Mouse (Mus musculus): ENCODE data around the gene Nr2c1. TPM values are rescaled to one million over a fixed set of nuclear protein-coding genes. Genes with fewer than 3 reads are reported as not detected.

Nr2c1 gene
- total and polyA plus RNA-seq, 2 experiments from 2014 or later = 3.9 to 4.9 TPM

DNA sequence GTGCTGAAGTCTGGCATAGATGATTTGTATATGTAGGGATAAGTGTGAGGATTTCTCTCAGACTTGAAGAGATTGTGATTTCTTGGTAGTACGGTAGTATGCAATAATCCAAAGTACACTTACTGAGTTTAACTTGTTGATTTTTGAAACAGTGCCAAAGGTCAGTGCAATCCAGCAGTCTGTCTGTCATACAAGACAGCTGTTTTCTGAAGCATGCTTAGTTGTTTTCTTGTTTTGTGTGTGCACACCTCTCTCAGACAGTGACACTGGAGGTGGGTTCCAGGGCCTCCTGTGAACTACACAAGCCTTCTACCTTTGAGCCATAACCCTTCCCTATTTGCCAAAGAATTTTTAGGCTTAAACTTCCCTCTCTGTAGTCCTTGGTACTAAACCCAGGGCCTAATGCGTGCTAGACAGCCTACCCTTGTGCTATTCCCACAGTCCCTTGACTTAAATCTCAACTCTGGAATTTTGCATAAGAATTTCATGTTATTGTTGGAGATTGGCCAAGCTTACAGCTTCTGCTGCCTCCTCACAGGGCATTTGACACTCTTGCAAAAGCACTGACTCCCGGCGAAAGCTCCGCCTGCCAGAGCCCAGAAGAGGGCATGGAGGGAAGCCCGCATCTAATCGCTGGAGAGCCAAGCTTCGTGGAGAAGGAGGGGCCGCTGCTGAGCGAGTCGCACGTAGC, 23.8 kb downstream of the Nr2c1 start:
- WGBS = 24% methylated on average over 12 of the region's 12 CpGs
- Histone ChIP-seq H3K4me3 (ENCODE audit: low read depth, low read length) (no peak overlapping the region), H3K9me3 (ENCODE audit: low read length) (no peaks in the 10 kb centered on the region), H3K9ac (replicated peaks; ENCODE audit: low read length, poor library complexity, severe bottlenecking) (no peak overlapping the region), H3K27ac (ENCODE audit: low read depth, low read length) (no peak overlapping the region), H3K27me3 (ENCODE audit: insufficient read depth, low read length) (no peaks in the 10 kb centered on the region), H3K36me3 (ENCODE audit: insufficient read depth, low read length) (peaks cover 23% of the 10 kb centered on the region), H3K4me1 (ENCODE audit: insufficient read depth, low read length) (no peaks in the 10 kb centered on the region), H3K4me2 (ENCODE audit: low read depth, low read length, poor library complexity, severe bottlenecking) (no peak overlapping the region)
- ATAC-seq (ENCODE audit: low FRiP score) (no peak), DNase-seq (ENCODE audit: low spot score) (peak; percentile 34)
- no peak for TF ChIP-seq CTCF (IDR thresholded peaks at IDR 0.05)

DNA sequence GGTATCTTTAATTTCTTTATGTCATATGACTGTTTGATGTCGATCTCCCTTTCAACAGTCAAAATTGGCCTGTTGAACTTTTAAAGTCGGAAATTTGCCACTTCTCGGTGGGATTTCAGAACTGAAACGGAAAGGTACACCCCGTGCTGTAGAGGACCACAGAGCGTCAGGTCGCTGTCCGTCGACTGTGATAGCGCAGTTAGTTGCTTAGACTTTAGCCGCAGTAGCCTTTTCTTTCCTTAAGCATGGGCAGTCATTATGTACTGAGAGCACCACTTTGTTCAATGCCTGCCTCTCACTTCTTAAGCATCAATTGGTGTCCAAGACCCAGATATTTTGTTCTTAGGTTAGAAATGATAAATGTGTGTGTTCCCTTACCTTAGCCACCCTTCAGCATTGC, 24.3 kb downstream of the Nr2c1 start:
- no peaks in the 10 kb centered on the region for H3K9me3 ChIP-seq (ENCODE audit: low read length)
- 32% methylated on average over 11 of the region's 11 CpGs for WGBS
- H3K9ac ChIP-seq (replicated peaks; ENCODE audit: low read length, poor library complexity, severe bottlenecking) = no peak overlapping the region
- H3K4me1 ChIP-seq (ENCODE audit: insufficient read depth, low read length) = no peaks in the 10 kb centered on the region
- H3K36me3 ChIP-seq (ENCODE audit: insufficient read depth, low read length) = peaks cover 23% of the 10 kb centered on the region
- H3K27me3 ChIP-seq (ENCODE audit: insufficient read depth, low read length) = no peaks in the 10 kb centered on the region
- ATAC-seq (ENCODE audit: low FRiP score) = no peak
- no peak overlapping the region for H3K4me3 ChIP-seq (ENCODE audit: low read depth, low read length)
- DNase-seq (ENCODE audit: low spot score) = no peak
- H3K27ac ChIP-seq (ENCODE audit: low read depth, low read length) = no peak overlapping the region
- H3K4me2 ChIP-seq (ENCODE audit: low read depth, low read length, poor library complexity, severe bottlenecking) = no peak overlapping the region
- no peak for TF ChIP-seq CTCF (IDR thresholded peaks at IDR 0.05)

DNA sequence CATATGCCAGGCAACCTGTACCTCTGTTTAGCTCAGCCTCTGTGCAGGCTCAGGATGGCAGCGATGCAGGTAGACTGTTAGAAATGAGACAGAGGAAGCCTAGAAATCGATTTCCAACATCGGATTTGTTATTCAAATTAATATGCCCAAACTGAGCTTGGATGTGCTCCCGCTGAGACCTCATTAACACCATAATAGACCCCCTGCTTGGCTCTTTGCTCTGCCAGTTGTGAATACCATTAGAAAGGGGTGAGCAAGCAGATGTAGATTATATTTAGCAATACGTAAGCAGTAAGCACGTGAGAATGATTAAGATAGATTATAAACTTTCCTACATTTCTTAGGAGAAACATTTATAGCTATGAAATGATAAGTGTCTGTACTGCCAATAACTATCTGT, 24.9 kb downstream of the Nr2c1 start:
- Histone ChIP-seq H3K4me1 (ENCODE audit: insufficient read depth, low read length) (no peaks in the 10 kb centered on the region), H3K27me3 (ENCODE audit: insufficient read depth, low read length) (no peaks in the 10 kb centered on the region), H3K9ac (replicated peaks; ENCODE audit: low read length, poor library complexity, severe bottlenecking) (no peak overlapping the region), H3K4me3 (ENCODE audit: low read depth, low read length) (no peak overlapping the region), H3K36me3 (ENCODE audit: insufficient read depth, low read length) (peaks cover 19% of the 10 kb centered on the region), H3K9me3 (ENCODE audit: low read length) (no peaks in the 10 kb centered on the region), H3K27ac (ENCODE audit: low read depth, low read length) (no peak overlapping the region), H3K4me2 (ENCODE audit: low read depth, low read length, poor library complexity, severe bottlenecking) (no peak overlapping the region)
- no peak for ATAC-seq (ENCODE audit: low FRiP score)
- no peak for TF ChIP-seq CTCF (IDR thresholded peaks at IDR 0.05)
- WGBS = 22% methylated on average over 6 of the region's 6 CpGs
- peak; percentile 14 for DNase-seq (ENCODE audit: low spot score)

DNA sequence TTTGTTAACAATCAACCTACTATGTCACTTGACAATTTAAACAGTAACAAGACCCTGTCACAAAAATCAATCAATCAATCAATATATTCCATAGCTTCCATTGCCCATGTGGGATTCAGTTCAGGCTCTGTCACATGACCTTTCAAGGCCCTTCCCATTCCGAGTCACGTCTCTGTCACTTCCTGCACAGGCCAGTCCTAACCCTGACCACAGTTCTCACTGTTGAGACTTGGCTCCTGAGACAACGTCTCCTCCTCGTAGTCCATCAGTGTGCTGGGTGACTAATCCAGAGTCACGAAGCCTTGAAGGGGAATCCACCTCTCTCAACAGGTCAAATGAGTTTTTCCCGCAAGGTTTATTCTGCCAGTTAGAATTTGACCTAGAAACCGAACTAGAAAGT, 26.8 kb downstream of the Nr2c1 start:
- WGBS = 90% methylated on average over 7 of the region's 7 CpGs
- peaks cover 10% of the 10 kb centered on the region for H3K36me3 ChIP-seq (ENCODE audit: insufficient read depth, low read length)
- H3K4me3 ChIP-seq (ENCODE audit: low read depth, low read length) = no peak overlapping the region
- no peak for TF ChIP-seq CTCF (IDR thresholded peaks at IDR 0.05)
- no peaks in the 10 kb centered on the region for H3K4me1 ChIP-seq (ENCODE audit: insufficient read depth, low read length)
- no peak overlapping the region for H3K9ac ChIP-seq (replicated peaks; ENCODE audit: low read length, poor library complexity, severe bottlenecking)
- no peak overlapping the region for H3K4me2 ChIP-seq (ENCODE audit: low read depth, low read length, poor library complexity, severe bottlenecking)
- DNase-seq (ENCODE audit: low spot score) (no peak), ATAC-seq (ENCODE audit: low FRiP score) (no peak)
- H3K9me3 ChIP-seq (ENCODE audit: low read length) = no peaks in the 10 kb centered on the region
- H3K27ac ChIP-seq (ENCODE audit: low read depth, low read length) = no peak overlapping the region
- no peaks in the 10 kb centered on the region for H3K27me3 ChIP-seq (ENCODE audit: insufficient read depth, low read length)

DNA sequence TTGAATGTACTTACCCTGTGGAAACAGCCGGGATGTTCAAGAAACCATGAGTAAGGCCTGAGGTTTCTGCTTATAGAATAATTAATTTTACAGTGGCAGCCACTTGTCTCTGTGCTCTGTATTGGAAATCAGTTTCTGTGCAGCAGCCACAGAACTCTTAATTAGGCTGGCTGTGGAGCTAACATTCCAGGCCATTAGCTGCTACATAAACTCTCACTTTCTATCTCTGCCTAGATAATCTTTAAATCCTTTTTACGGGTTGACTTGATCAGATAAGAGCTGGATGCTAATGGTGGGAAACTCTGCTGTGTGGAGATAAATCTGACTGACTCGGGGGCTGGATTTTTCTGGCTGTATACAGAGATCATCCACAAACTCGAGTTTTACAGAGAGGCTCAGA, 35.4 kb downstream of the Nr2c1 start:
- no peak for ATAC-seq (ENCODE audit: low FRiP score)
- H3K9me3 ChIP-seq (ENCODE audit: low read length) = no peaks in the 10 kb centered on the region
- no peak for DNase-seq (ENCODE audit: low spot score)
- H3K36me3 ChIP-seq (ENCODE audit: insufficient read depth, low read length) = peaks cover 16% of the 10 kb centered on the region
- H3K9ac ChIP-seq (replicated peaks; ENCODE audit: low read length, poor library complexity, severe bottlenecking) = no peak overlapping the region
- H3K4me1 ChIP-seq (ENCODE audit: insufficient read depth, low read length) = no peaks in the 10 kb centered on the region
- no peak for TF ChIP-seq CTCF (IDR thresholded peaks at IDR 0.05)
- H3K4me2 ChIP-seq (ENCODE audit: low read depth, low read length, poor library complexity, severe bottlenecking) = no peak overlapping the region
- H3K27me3 ChIP-seq (ENCODE audit: insufficient read depth, low read length) = no peaks in the 10 kb centered on the region
- H3K4me3 ChIP-seq (ENCODE audit: low read depth, low read length) = no peak overlapping the region
- 23% methylated on average over 4 of the region's 4 CpGs for WGBS
- H3K27ac ChIP-seq (ENCODE audit: low read depth, low read length) = no peak overlapping the region

DNA sequence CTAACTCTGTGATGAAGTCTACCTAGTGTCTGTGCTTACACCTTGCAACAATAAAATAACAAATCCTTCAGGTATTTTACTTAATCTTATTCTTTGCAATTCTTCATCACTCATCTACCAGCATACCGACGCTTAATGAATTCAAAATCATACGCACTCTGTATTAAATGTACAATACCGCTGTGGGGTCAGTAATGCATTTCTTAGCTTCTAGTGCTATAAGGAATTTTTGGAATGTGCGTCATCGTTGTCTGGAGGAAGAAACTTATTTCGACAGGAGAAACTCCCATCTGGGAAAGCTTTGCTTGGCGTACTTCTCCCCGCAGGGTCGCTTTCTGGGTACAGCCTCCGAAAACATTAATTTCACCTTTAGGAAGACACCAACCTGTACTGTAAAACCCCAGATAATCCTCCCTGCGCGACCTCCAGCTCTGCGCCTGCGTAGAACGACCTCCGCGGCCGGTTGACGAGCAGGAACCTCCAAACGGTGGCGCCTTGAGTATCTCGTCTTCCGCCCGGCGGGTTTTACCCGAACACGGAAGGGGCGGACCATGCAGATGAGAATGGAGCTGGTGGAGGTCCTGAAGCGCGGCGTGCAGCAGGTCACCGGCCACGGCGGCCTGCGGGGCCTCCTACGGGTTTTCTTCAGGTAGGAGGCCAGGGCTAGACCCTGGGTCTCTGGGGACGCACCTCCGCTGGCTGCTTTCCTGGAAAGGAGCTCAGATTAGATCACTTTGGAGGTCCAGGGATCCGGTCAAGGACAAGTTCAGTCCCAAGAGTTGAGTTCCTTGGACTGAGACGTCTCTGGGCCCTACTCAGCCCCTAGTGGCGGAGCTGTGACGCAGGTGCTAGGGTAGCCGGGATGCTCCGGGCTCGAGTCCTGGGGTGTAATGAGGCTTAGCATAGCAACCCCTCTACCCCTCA, 50.9 kb downstream of the Nr2c1 start, which contains the start of gene Ndufa12:
Gene Ndufa12, plus strand, starts transcription at position 239 of the 924 bp plus-strand sequence.
- Histone ChIP-seq H3K27me3 (ENCODE audit: insufficient read depth, low read length) (no peaks in the 10 kb centered on the region), H3K9ac (replicated peaks; ENCODE audit: low read length, poor library complexity, severe bottlenecking) (peak within 1 kb of the TSS; percentile 74), H3K4me1 (ENCODE audit: insufficient read depth, low read length) (peaks cover 4% of the 10 kb centered on the region; the same call in 1 of the 2 replicates), H3K4me2 (ENCODE audit: low read depth, low read length, poor library complexity, severe bottlenecking) (peak within 1 kb of the TSS; percentile 81), H3K4me3 (ENCODE audit: low read depth, low read length) (peak within 1 kb of the TSS; percentile 85), H3K36me3 (ENCODE audit: insufficient read depth, low read length) (peaks cover 20% of the 10 kb centered on the region), H3K9me3 (ENCODE audit: low read length) (no peaks in the 10 kb centered on the region), H3K27ac (ENCODE audit: low read depth, low read length) (peak within 1 kb of the TSS; percentile 71)
- DNase-seq (ENCODE audit: low spot score) = peak; percentile 95
- under 1% methylated on average over 46 of the region's 46 CpGs for WGBS
- TF ChIP-seq CTCF (IDR thresholded peaks at IDR 0.05) = peak; percentile 59
- ATAC-seq (ENCODE audit: low FRiP score) = peak; percentile 93

Data from midbrain, postnatal 0 days (tissue).